Mouse (Mus musculus): ENCODE data around the gene Mpp3.

DNA sequence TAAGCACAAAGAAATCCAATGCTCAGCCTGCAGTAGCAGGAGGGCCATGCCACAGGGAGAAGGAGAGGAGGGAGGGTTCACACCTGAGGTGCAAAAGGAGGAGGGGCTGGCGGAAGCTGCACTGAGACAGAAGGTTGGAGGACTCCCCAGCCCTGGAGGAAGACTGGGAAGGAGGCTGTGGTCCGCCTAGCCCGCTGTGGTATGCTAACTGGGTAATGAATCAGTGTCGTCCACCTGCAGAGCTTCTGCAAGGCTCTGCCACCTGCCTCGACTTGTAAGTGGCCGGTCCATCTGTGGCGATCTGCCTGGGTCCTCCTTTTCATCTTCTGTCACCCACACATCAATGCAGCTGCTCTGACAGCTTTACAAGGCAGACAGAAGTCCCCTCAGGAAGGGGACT lies 60.0 kb downstream of the Mpp3 start:
- no peak for TF ChIP-seq CTCF (IDR thresholded peaks at IDR 0.05; ENCODE audit: low read depth)
- TF ChIP-seq EP300 (IDR thresholded peaks at IDR 0.05; ENCODE audit: low read depth): no peak
